ENCODE assay signal across 8 mouse cellular contexts in the genomic region with DNA sequence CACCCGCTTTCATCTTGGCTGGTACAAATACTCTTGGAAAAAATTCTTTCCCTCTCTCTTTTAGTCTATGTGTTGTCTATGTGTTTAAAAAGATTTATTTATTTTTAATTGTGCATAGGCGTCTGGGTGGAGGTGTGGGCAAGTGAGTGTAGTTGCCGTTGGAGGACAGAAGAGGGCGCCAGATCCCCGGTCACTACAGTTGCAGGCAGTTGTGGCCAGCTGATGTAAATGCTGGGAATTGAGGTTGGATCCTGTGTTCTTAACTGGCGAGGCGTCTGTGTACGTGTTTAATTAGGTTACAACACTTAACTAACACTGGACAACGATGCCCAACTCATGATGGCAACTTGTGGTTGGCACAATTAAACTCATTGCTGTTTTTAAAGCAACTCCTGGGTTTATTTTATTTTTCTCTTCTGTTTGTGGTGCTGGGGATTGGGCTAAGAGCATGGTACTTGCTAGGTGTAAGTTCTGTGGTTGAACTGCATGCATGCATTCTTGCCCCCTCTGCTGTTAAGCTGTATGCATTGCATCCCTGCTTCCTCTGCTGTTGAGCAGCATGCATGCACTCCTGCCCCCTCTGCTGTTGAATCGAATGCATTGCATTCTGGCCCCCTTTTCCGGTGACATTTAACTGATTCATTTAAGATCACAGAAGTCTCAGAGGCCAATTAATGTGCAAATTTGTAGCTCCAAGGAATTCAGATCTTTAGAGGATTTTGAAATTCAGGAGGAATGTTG. TPM values are rescaled to one million over a fixed set of nuclear protein-coding genes. Genes with fewer than 3 reads are reported as not detected.
DNase-seq lines count a peak whose midpoint lies in the region; ATAC-seq and TF ChIP-seq lines count a peak whose summit lies in the region.

No protein-coding gene starts in this region.

- no peaks in the 10 kb centered on the region for H3K36me3 ChIP-seq in liver, embryonic 14.5 days (replicated peaks; ENCODE audit: control insufficient read depth, insufficient read depth, low read depth)
- no peaks in the 10 kb centered on the region for H3K36me3 ChIP-seq in neural tube, embryonic 13.5 days
- no peaks in the 10 kb centered on the region for H3K36me3 ChIP-seq in stomach, postnatal 0 days (ENCODE audit: control insufficient read depth, insufficient read depth, low read length)

- peaks cover 16 to 23% of the 10 kb centered on the region in 2 experiments for H3K4me1 ChIP-seq in liver, embryonic 14.5 days (replicated peaks; ENCODE audit: control insufficient read depth in 2 of 2, insufficient read depth in 2 of 2, low read length in 1 of 2)
- H3K4me1 ChIP-seq in neural tube, embryonic 13.5 days (replicated peaks): no peaks in the 10 kb centered on the region
- H3K4me1 ChIP-seq in stomach, postnatal 0 days (replicated peaks; ENCODE audit: control insufficient read depth, insufficient read depth): 0 out of 2 replicates have a peak, but pooled peaks cover 2% of the 10 kb centered on the region

- H3K4me3 ChIP-seq in liver, embryonic 14.5 days (ENCODE audit: insufficient read depth in 1 of 2, low read depth in 2 of 2, low read length in 2 of 2): no peak overlapping the region
- H3K4me3 ChIP-seq in neural tube, embryonic 13.5 days: no peak overlapping the region
- H3K4me3 ChIP-seq in stomach, postnatal 0 days (ENCODE audit: low read depth, low read length): no peak overlapping the region

- no peak overlapping the region for H3K4me2 ChIP-seq in liver, embryonic 14.5 days (ENCODE audit: low read depth)
- H3K4me2 ChIP-seq in neural tube, embryonic 13.5 days: no peak overlapping the region
- no peak overlapping the region for H3K4me2 ChIP-seq in stomach, postnatal 0 days (replicated peaks; ENCODE audit: low read depth)

- TF ChIP-seq CTCF in liver, embryonic 14.5 days (IDR thresholded peaks at IDR 0.05; ENCODE audit: low read depth): peak; percentile 100
- peak; percentile 100 for TF ChIP-seq CTCF in stomach, postnatal 0 days (IDR thresholded peaks at IDR 0.05; ENCODE audit: low read depth)

- WGBS in liver, embryonic 14.5 days (ENCODE audit: insufficient replicate concordance): 66% methylated on average over 11 of the region's 11 CpGs
- WGBS in neural tube, embryonic 13.5 days: 78% methylated on average over 11 of the region's 11 CpGs
- 72% methylated on average over 11 of the region's 11 CpGs for WGBS in stomach, postnatal 0 days

- peak; percentile 87 to 90 for DNase-seq in B cell, adult 2 months
- peak; percentile 59 to 75 for DNase-seq in adrenal gland, adult 18-20 months (ENCODE audit: low spot score in 2 of 2)
- peak; percentile 96 for DNase-seq in embryo, embryonic 10 days (ENCODE audit: low spot score)
- peak; percentile 53 to 79 for DNase-seq in gastrocnemius, postnatal 4 days (ENCODE audit: low spot score in 2 of 2)
- peak; percentile 91 for DNase-seq in kidney, postnatal 14 days
- DNase-seq in liver, embryonic 14.5 days (ENCODE audit: low read depth in 3 of 3, low spot score in 3 of 3): peak; percentile 84 to 87 (median 87)
- peak; percentile 86 for DNase-seq in stomach, postnatal 0 days (ENCODE audit: low spot score)

- ATAC-seq in liver, embryonic 14.5 days (ENCODE audit: insufficient read depth): peak; percentile 69
- peak; percentile 56; the same call in 1 of the 2 replicates for ATAC-seq in neural tube, embryonic 13.5 days (ENCODE audit: low read depth)
- ATAC-seq in stomach, postnatal 0 days (ENCODE audit: low FRiP score, low TSS enrichment): peak; percentile 56; the same call in 1 of the 2 replicates

- H3K9me3 ChIP-seq in liver, embryonic 14.5 days (ENCODE audit: control insufficient read depth, low read length): no peaks in the 10 kb centered on the region
- no peaks in the 10 kb centered on the region for H3K9me3 ChIP-seq in neural tube, embryonic 13.5 days
- H3K9me3 ChIP-seq in stomach, postnatal 0 days (ENCODE audit: control insufficient read depth, low read length): no peaks in the 10 kb centered on the region

- peak; percentile 56 for TF ChIP-seq EP300 in liver, embryonic 14.5 days (IDR thresholded peaks at IDR 0.05; ENCODE audit: low read depth)
- no peak for TF ChIP-seq EP300 in stomach, postnatal 0 days (optimal IDR thresholded peaks at IDR 0.05)

- H3K9ac ChIP-seq in liver, embryonic 14.5 days (replicated peaks): no peak overlapping the region
- no peak overlapping the region for H3K9ac ChIP-seq in neural tube, embryonic 13.5 days
- no peak overlapping the region for H3K9ac ChIP-seq in stomach, postnatal 0 days (ENCODE audit: low read length)

- H3K27ac ChIP-seq in liver, embryonic 14.5 days: no peak overlapping the region
- H3K27ac ChIP-seq in neural tube, embryonic 13.5 days (replicated peaks): no peak overlapping the region
- no peak overlapping the region for H3K27ac ChIP-seq in stomach, postnatal 0 days (replicated peaks)

- H3K27me3 ChIP-seq in liver, embryonic 14.5 days (ENCODE audit: control insufficient read depth, insufficient read depth, low read length): no peaks in the 10 kb centered on the region
- no peaks in the 10 kb centered on the region for H3K27me3 ChIP-seq in neural tube, embryonic 13.5 days
- H3K27me3 ChIP-seq in stomach, postnatal 0 days (ENCODE audit: control insufficient read depth, insufficient read depth, low read length): no peaks in the 10 kb centered on the region

RNA-seq across cellular contexts. Expression of a gene that starts 17.7 kb away (rescaled TPM):
- 10 to 100 TPM; 63.0 to 64.1 TPM for total RNA-seq in adrenal gland, adult 18-20 months (2021)
- total RNA-seq in gastrocnemius, postnatal 4 days (2021): 10 to 100 TPM; 53.7 to 65.8 TPM
- polyA plus RNA-seq in liver, embryonic 14.5 days (2012; rRNA removed): 21.7 and 40.3 TPM in 2 replicates
- polyA plus RNA-seq in liver, embryonic 14.5 days (2014; fragmentation: Nextera tagmentation; extraction: Ambion mirVana): 45.3 and 47.0 TPM in 2 replicates
- 45.5 and 50.5 TPM in 2 replicates for polyA plus RNA-seq in neural tube, embryonic 13.5 days (2015; fragmentation: Nextera tagmentation; extraction: Ambion mirVana)
- polyA plus RNA-seq in stomach, postnatal 0 days (2015; fragmentation: Nextera tagmentation; extraction: Ambion mirVana): 29.1 and 31.6 TPM in 2 replicates

RNA-seq across cellular contexts. Expression of a gene that starts 58.6 kb away (rescaled TPM):
- total RNA-seq in adrenal gland, adult 18-20 months (2021): not detected
- not detected for total RNA-seq in gastrocnemius, postnatal 4 days (2021)
- 0.35 TPM in 1 of 2 replicates, not detected in the other for polyA plus RNA-seq in liver, embryonic 14.5 days (2012; rRNA removed)
- not detected in 2 replicates for polyA plus RNA-seq in liver, embryonic 14.5 days (2014; fragmentation: Nextera tagmentation; extraction: Ambion mirVana)
- polyA plus RNA-seq in neural tube, embryonic 13.5 days (2015; fragmentation: Nextera tagmentation; extraction: Ambion mirVana): not detected in 2 replicates
- polyA plus RNA-seq in stomach, postnatal 0 days (2015; fragmentation: Nextera tagmentation; extraction: Ambion mirVana): not detected in 2 replicates
